Mouse (Mus musculus): ENCODE results near the gene 5031439G07Rik. TPM values are rescaled to one million over a fixed set of nuclear protein-coding genes. Genes with fewer than 3 reads are reported as not detected.
A peak's percentile ranks its signal among the peaks of the same experiment; 100 is the strongest.

Gene 5031439G07Rik
- total RNA-seq, 2 experiments from 2014 or later, result 5.4 to 6.0 TPM

GRCm38 (mm10) chr15:84962518-84962917, 25.8 kb downstream of the 5031439G07Rik start:
- ATAC-seq (replicated peaks; ENCODE audit: low FRiP score, poor library complexity, severe bottlenecking), result no peak

GRCm38 (mm10) chr15:84960692-84961091, 27.7 kb downstream of the 5031439G07Rik start:
- ATAC-seq (replicated peaks; ENCODE audit: low FRiP score, poor library complexity, severe bottlenecking), result no peak

GRCm38 (mm10) chr15:84959891-84960290, 28.5 kb downstream of the 5031439G07Rik start:
- ATAC-seq (replicated peaks; ENCODE audit: low FRiP score, poor library complexity, severe bottlenecking), result no peak

GRCm38 (mm10) chr15:84958331-84958730, 30.0 kb downstream of the 5031439G07Rik start:
- ATAC-seq (replicated peaks; ENCODE audit: low FRiP score, poor library complexity, severe bottlenecking), result no peak

- no peak for ATAC-seq (replicated peaks; ENCODE audit: low FRiP score, poor library complexity, severe bottlenecking)
Observed at GRCm38 (mm10) chr15:84957851-84958250, 30.5 kb downstream of the 5031439G07Rik start.

GRCm38 (mm10) chr15:84953259-84953658, 35.1 kb downstream of the 5031439G07Rik start:
- ATAC-seq (replicated peaks; ENCODE audit: low FRiP score, poor library complexity, severe bottlenecking), result no peak

- ATAC-seq (replicated peaks; ENCODE audit: low FRiP score, poor library complexity, severe bottlenecking), result no peak
Observed at GRCm38 (mm10) chr15:84950053-84950452, 38.3 kb downstream of the 5031439G07Rik start.

- ATAC-seq (replicated peaks; ENCODE audit: low FRiP score, poor library complexity, severe bottlenecking), result no peak
Observed at GRCm38 (mm10) chr15:84948990-84949389, 39.4 kb downstream of the 5031439G07Rik start.

GRCm38 (mm10) chr15:84944319-84944718, 44.0 kb downstream of the 5031439G07Rik start:
- no peak for ATAC-seq (replicated peaks; ENCODE audit: low FRiP score, poor library complexity, severe bottlenecking)

GRCm38 (mm10) chr15:84942647-84943285, 45.6 kb downstream of the 5031439G07Rik start:
- ATAC-seq (replicated peaks; ENCODE audit: low FRiP score, poor library complexity, severe bottlenecking), result no peak

GRCm38 (mm10) chr15:84940102-84940501, 48.2 kb downstream of the 5031439G07Rik start:
- ATAC-seq (replicated peaks; ENCODE audit: low FRiP score, poor library complexity, severe bottlenecking), result no peak

- ATAC-seq (replicated peaks; ENCODE audit: low FRiP score, poor library complexity, severe bottlenecking), result no peak
Observed at GRCm38 (mm10) chr15:84934901-84935300, 53.5 kb downstream of the 5031439G07Rik start.

GRCm38 (mm10) chr15:84932351-84932750, 56.0 kb downstream of the 5031439G07Rik start:
- ATAC-seq (replicated peaks; ENCODE audit: low FRiP score, poor library complexity, severe bottlenecking), result peak; percentile 62

GRCm38 (mm10) chr15:84925495-84926018, 62.8 kb downstream of the 5031439G07Rik start:
- no peak for ATAC-seq (replicated peaks; ENCODE audit: low FRiP score, poor library complexity, severe bottlenecking)

GRCm38 (mm10) chr15:84924781-84925315, 63.5 kb downstream of the 5031439G07Rik start:
- ATAC-seq (replicated peaks; ENCODE audit: low FRiP score, poor library complexity, severe bottlenecking), result peak; percentile 45

GRCm38 (mm10) chr15:84923508-84924181, 64.7 kb downstream of the 5031439G07Rik start:
- ATAC-seq (replicated peaks; ENCODE audit: low FRiP score, poor library complexity, severe bottlenecking), result peak; percentile 44

- ATAC-seq (replicated peaks; ENCODE audit: low FRiP score, poor library complexity, severe bottlenecking), result peak; percentile 86
Observed at GRCm38 (mm10) chr15:84922884-84923507, 65.4 kb downstream of the 5031439G07Rik start, which contains the start of gene Nup50. Gene Nup50 (plus strand): TSS chr15:84923411.

GRCm38 (mm10) chr15:84919938-84920337, 68.4 kb downstream of the 5031439G07Rik start, which contains the start of gene Gm29666:
Gene Gm29666 (minus strand): TSS chr15:84920038.
- no peak for ATAC-seq (replicated peaks; ENCODE audit: low FRiP score, poor library complexity, severe bottlenecking)

GRCm38 (mm10) chr15:84913201-84913600, 75.2 kb downstream of the 5031439G07Rik start:
- no peak for ATAC-seq (replicated peaks; ENCODE audit: low FRiP score, poor library complexity, severe bottlenecking)

GRCm38 (mm10) chr15:84903843-84904385, 84.4 kb downstream of the 5031439G07Rik start:
- ATAC-seq (replicated peaks; ENCODE audit: low FRiP score, poor library complexity, severe bottlenecking), result no peak
